Mouse (Mus musculus): ENCODE measurements around the gene Ryr3. TPM values are rescaled to one million over a fixed set of nuclear protein-coding genes. Genes with fewer than 3 reads are reported as not detected.

Ryr3 gene
- polyA plus RNA-seq, 2 experiments, result 1.2 to 3.0 TPM

GRCm38 (mm10) chr2:112884456-112885114, 332.3 kb downstream of the Ryr3 start:
- Histone ChIP-seq H3K27me3 (ENCODE audit: control insufficient read depth, insufficient read depth, low read length) (no peaks in the 10 kb centered on the region), H3K4me2 (replicated peaks; ENCODE audit: low read depth, low read length, severe bottlenecking) (no peak overlapping the region), H3K36me3 (ENCODE audit: control insufficient read depth, insufficient read depth, low read length) (no peaks in the 10 kb centered on the region), H3K9ac (ENCODE audit: low read depth, low read length, severe bottlenecking) (no peak overlapping the region), H3K27ac (replicated peaks; ENCODE audit: low read depth, low read length) (no peak overlapping the region), H3K9me3 (ENCODE audit: control insufficient read depth, low read length) (no peaks in the 10 kb centered on the region), H3K4me3 (replicated peaks; ENCODE audit: low read length) (no peak overlapping the region), H3K4me1 (ENCODE audit: control insufficient read depth, insufficient read depth, low read length) (no peaks in the 10 kb centered on the region)
- WGBS, result 73% methylated on average over 4 of the region's 4 CpGs
- ATAC-seq (ENCODE audit: low FRiP score, low read depth) (no peak), DNase-seq (ENCODE audit: low spot score) (no peak)
- no peak for TF ChIP-seq POLR2A (IDR thresholded peaks at IDR 0.05; ENCODE audit: borderline replicate concordance, extremely low read depth, insufficient read depth, insufficient read length)

GRCm38 (mm10) chr2:112881805-112882204, 335.1 kb downstream of the Ryr3 start:
- Histone ChIP-seq H3K9me3 (ENCODE audit: control insufficient read depth, low read length) (no peaks in the 10 kb centered on the region), H3K27me3 (ENCODE audit: control insufficient read depth, insufficient read depth, low read length) (no peaks in the 10 kb centered on the region), H3K4me1 (ENCODE audit: control insufficient read depth, insufficient read depth, low read length) (no peaks in the 10 kb centered on the region), H3K27ac (replicated peaks; ENCODE audit: low read depth, low read length) (no peak overlapping the region), H3K36me3 (ENCODE audit: control insufficient read depth, insufficient read depth, low read length) (no peaks in the 10 kb centered on the region), H3K4me2 (replicated peaks; ENCODE audit: low read depth, low read length, severe bottlenecking) (no peak overlapping the region), H3K9ac (ENCODE audit: low read depth, low read length, severe bottlenecking) (no peak overlapping the region), H3K4me3 (replicated peaks; ENCODE audit: low read length) (no peak overlapping the region)
- WGBS, result 87% methylated on average over 2 of the region's 2 CpGs
- no peak for TF ChIP-seq POLR2A (IDR thresholded peaks at IDR 0.05; ENCODE audit: borderline replicate concordance, extremely low read depth, insufficient read depth, insufficient read length)
- ATAC-seq (ENCODE audit: low FRiP score, low read depth) (no peak), DNase-seq (ENCODE audit: low spot score) (no peak)

- H3K4me2 ChIP-seq (replicated peaks; ENCODE audit: low read depth, low read length, severe bottlenecking), result no peak overlapping the region
- H3K4me3 ChIP-seq (replicated peaks; ENCODE audit: low read length), result no peak overlapping the region
- H3K27me3 ChIP-seq (ENCODE audit: control insufficient read depth, insufficient read depth, low read length), result no peaks in the 10 kb centered on the region
- H3K9ac ChIP-seq (ENCODE audit: low read depth, low read length, severe bottlenecking), result no peak overlapping the region
- H3K36me3 ChIP-seq (ENCODE audit: control insufficient read depth, insufficient read depth, low read length), result no peaks in the 10 kb centered on the region
- no peak overlapping the region for H3K27ac ChIP-seq (replicated peaks; ENCODE audit: low read depth, low read length)
- no peak for DNase-seq (ENCODE audit: low spot score)
- WGBS, result 88% methylated on average over 1 of the region's 1 CpGs
- no peak for TF ChIP-seq POLR2A (IDR thresholded peaks at IDR 0.05; ENCODE audit: borderline replicate concordance, extremely low read depth, insufficient read depth, insufficient read length)
- no peak for ATAC-seq (ENCODE audit: low FRiP score, low read depth)
- no peaks in the 10 kb centered on the region for H3K9me3 ChIP-seq (ENCODE audit: control insufficient read depth, low read length)
- no peaks in the 10 kb centered on the region for H3K4me1 ChIP-seq (ENCODE audit: control insufficient read depth, insufficient read depth, low read length)
These were observed 335.5 kb downstream of the Ryr3 start for GRCm38 (mm10) chr2:112881376-112881775.

- WGBS, result 55% methylated on average over 3 of the region's 3 CpGs
- TF ChIP-seq POLR2A (IDR thresholded peaks at IDR 0.05; ENCODE audit: borderline replicate concordance, extremely low read depth, insufficient read depth, insufficient read length), result no peak
- Histone ChIP-seq H3K9me3 (ENCODE audit: control insufficient read depth, low read length) (no peaks in the 10 kb centered on the region), H3K36me3 (ENCODE audit: control insufficient read depth, insufficient read depth, low read length) (no peaks in the 10 kb centered on the region), H3K4me1 (ENCODE audit: control insufficient read depth, insufficient read depth, low read length) (no peaks in the 10 kb centered on the region), H3K27ac (replicated peaks; ENCODE audit: low read depth, low read length) (no peak overlapping the region), H3K9ac (ENCODE audit: low read depth, low read length, severe bottlenecking) (no peak overlapping the region), H3K27me3 (ENCODE audit: control insufficient read depth, insufficient read depth, low read length) (no peaks in the 10 kb centered on the region), H3K4me3 (replicated peaks; ENCODE audit: low read length) (no peak overlapping the region), H3K4me2 (replicated peaks; ENCODE audit: low read depth, low read length, severe bottlenecking) (no peak overlapping the region)
- ATAC-seq (ENCODE audit: low FRiP score, low read depth) (no peak), DNase-seq (ENCODE audit: low spot score) (no peak)
These were observed 339.5 kb downstream of the Ryr3 start for GRCm38 (mm10) chr2:112877404-112877803.

- no peaks in the 10 kb centered on the region for H3K4me1 ChIP-seq (ENCODE audit: control insufficient read depth, insufficient read depth, low read length)
- no peak for ATAC-seq (ENCODE audit: low FRiP score, low read depth)
- no peaks in the 10 kb centered on the region for H3K27me3 ChIP-seq (ENCODE audit: control insufficient read depth, insufficient read depth, low read length)
- H3K9ac ChIP-seq (ENCODE audit: low read depth, low read length, severe bottlenecking), result no peak overlapping the region
- TF ChIP-seq POLR2A (IDR thresholded peaks at IDR 0.05; ENCODE audit: borderline replicate concordance, extremely low read depth, insufficient read depth, insufficient read length), result no peak
- WGBS, result 72% methylated on average over 2 of the region's 2 CpGs
- no peaks in the 10 kb centered on the region for H3K36me3 ChIP-seq (ENCODE audit: control insufficient read depth, insufficient read depth, low read length)
- H3K4me3 ChIP-seq (replicated peaks; ENCODE audit: low read length), result no peak overlapping the region
- H3K27ac ChIP-seq (replicated peaks; ENCODE audit: low read depth, low read length), result no peak overlapping the region
- no peak for DNase-seq (ENCODE audit: low spot score)
- H3K4me2 ChIP-seq (replicated peaks; ENCODE audit: low read depth, low read length, severe bottlenecking), result no peak overlapping the region
- H3K9me3 ChIP-seq (ENCODE audit: control insufficient read depth, low read length), result no peaks in the 10 kb centered on the region
These were observed 350.8 kb downstream of the Ryr3 start for GRCm38 (mm10) chr2:112866043-112866551.
